Mouse (Mus musculus) Patski (cell line): Measurements from ENCODE around the gene Upp2. TPM values are rescaled to one million over a fixed set of nuclear protein-coding genes. Genes with fewer than 3 reads are reported as not detected.

Experiments
- ATAC-seq: fragments of 100-300 bp; one replicate; pipeline ENCODE4 v1.8.0; 2021
- CTCF ChIA-PET: fragments of 350-600 bp; sonication (Branson Sonifier 250); formaldehyde crosslinking; loops from one replicate; lab custom pipeline; 2022; ENCODE audit warnings: inconsistent platforms; lab: Charles Lee
- POLR2A ChIA-PET: fragments of 350-600 bp; sonication (Branson Sonifier 250); formaldehyde crosslinking; loops from one replicate; lab custom pipeline; 2022; ENCODE audit warnings: antibody characterized with exemption, inconsistent platforms; lab: Charles Lee
- DNase-seq: peaks from one replicate; pipeline ENCODE4 v3.0.0-alpha.2; 2011; ENCODE audit warnings: low read depth, low spot score
- H3K27me3 ChIP-seq: fragments of 371-371 bp; one replicate; pipeline ENCODE4 v1.5.1; 2021
- CTCF ChIP-seq: fragments of 100-300 bp; IDR thresholded peaks from one replicate; pipeline ENCODE4 v1.5.1; 2021
- in situ Hi-C: fragments of 300-500 bp; cut with MboI; formaldehyde crosslinking; loops from 3 replicates; pipeline ENCODE4 v1.11.1; 2018; ENCODE audit warnings: low pct_unique_long_range_greater_than_20kb, mixed read lengths
- polyA plus RNA-seq: library from polyadenylated mRNA; unstranded; gene quantifications from one replicate; pipeline ENCODE4 v1.2.3, GENCODE M21; 2021

Gene Upp2
- polyA plus RNA-seq = 3.6 TPM

- no peaks in the 10 kb centered on the region for H3K27me3 ChIP-seq
- ChIA-PET POLR2A (interaction anchor here (0.6 to 1.4 kb wide), 4 partner anchors 14 to 59 kb away, joined by 3 to 6 read pairs (median 4); no protein-coding TSS in a partner anchor), CTCF (interaction anchor here (0.7 to 1.6 kb wide), 5 partner anchors 21 to 89 kb away, joined by 3 to 6 read pairs (median 3); no protein-coding TSS in a partner anchor)
- DNase-seq (no peak), ATAC-seq (peak; percentile 93)
- in situ Hi-C loops = loop anchor here (5.0 kb wide), 3 partner anchors 60 to 95 kb away; no protein-coding TSS in a partner anchor
- peak; percentile 77 for TF ChIP-seq CTCF
These were observed at the start of gene Upp2, which contains the start of gene Acvr1 for GRCm38 (mm10) chr2:58567066-58567810. TSS of gene Upp2 (plus strand) at chr2:58567298. TSS of gene Acvr1 (minus strand) at chr2:58567157.

- CTCF ChIA-PET = interaction anchor here (1.4 kb wide), 1 partner anchor 44 kb away, joined by 3 read pairs; no protein-coding TSS in a partner anchor
- POLR2A ChIA-PET = no interaction called here
- TF ChIP-seq CTCF = no peak
- DNase-seq (no peak), ATAC-seq (no peak)
- no peaks in the 10 kb centered on the region for H3K27me3 ChIP-seq
- in situ Hi-C loops = no loop called here
These were observed 48.6 kb upstream of the Upp2 start for GRCm38 (mm10) chr2:58518517-58518916.

DNA sequence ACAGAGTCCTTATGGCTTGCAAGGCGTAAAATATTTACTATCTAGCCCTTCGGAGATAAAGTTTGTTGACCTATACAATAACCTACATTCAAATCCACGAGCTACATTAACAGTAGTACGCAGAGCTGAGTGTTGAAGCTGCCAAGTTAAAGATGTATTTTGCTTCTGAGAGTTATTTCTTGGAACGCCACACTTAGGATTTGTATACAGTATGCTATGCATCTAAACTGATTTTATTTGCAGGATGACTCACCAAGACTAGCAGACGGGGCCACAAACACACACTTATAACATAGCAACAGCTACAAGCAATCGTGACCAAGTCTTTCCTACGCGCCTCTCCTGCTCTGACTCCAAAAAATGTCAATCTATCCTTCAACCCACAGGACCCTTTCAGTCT lies 46.4 kb upstream of the Upp2 start:
- DNase-seq = no peak
- no peak for TF ChIP-seq CTCF
- ChIA-PET CTCF (no interaction called here), POLR2A (no interaction called here)
- no peaks in the 10 kb centered on the region for H3K27me3 ChIP-seq
- in situ Hi-C loops = no loop called here
- no peak for ATAC-seq

DNA sequence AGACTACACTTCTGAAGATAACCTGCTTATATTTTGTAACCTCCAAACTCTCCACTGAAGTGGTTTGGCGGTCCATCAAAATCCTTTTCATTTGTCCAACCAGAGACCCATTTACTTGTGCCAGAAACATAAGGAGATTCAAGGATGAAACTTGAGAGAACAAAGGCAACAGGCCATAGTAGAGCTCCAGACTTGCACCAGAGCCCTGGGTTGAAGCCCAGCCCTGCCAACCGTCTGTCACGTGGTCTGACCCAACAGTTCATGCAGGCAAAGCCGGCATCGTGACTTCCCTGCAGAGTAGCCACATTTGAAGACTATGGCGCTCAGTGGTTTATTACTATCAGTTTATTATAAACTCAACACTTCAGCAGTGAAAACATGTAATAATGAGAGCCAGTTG lies 45.5 kb upstream of the Upp2 start:
- DNase-seq (no peak), ATAC-seq (no peak)
- no peaks in the 10 kb centered on the region for H3K27me3 ChIP-seq
- ChIA-PET CTCF (interaction anchor here (0.8 to 1.1 kb wide), 2 partner anchors 8 to 17 kb away, joined by 3 read pairs; no protein-coding TSS in a partner anchor), POLR2A (no interaction called here)
- in situ Hi-C loops = no loop called here
- no peak for TF ChIP-seq CTCF

DNA sequence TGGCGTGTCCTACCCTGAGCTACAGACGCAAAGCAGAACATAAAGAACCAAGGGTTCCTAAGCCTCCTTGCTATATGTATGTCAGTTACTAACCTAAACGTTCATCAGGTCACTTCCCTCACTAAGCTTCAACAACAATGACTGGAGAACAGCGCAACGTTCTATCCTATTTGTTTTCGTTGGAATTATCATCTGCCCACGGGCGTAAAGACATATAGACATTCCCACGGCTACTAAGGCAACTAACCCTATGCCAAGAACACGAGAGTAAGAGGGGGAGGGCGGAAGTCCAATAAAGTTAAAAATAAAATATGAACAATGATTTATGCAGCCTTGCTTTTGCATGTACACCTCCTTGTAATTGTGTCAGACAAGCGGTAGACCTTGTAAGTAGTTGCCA lies 44.0 kb upstream of the Upp2 start:
- POLR2A ChIA-PET = interaction anchor here (0.5 to 0.6 kb wide), 2 partner anchors 29 to 50 kb away, joined by 3 to 6 read pairs; no protein-coding TSS in a partner anchor
- no peaks in the 10 kb centered on the region for H3K27me3 ChIP-seq
- ATAC-seq (no peak), DNase-seq (no peak)
- TF ChIP-seq CTCF = no peak
- CTCF ChIA-PET = interaction anchor here (1.2 to 3.0 kb wide), 4 partner anchors 11 to 144 kb away, joined by 3 to 10 read pairs (median 4); no protein-coding TSS in a partner anchor
- in situ Hi-C loops = no loop called here

- ChIA-PET CTCF (interaction anchor here (1.5 to 3.0 kb wide), 3 partner anchors 12 to 144 kb away, joined by 3 to 10 read pairs (median 6); no protein-coding TSS in a partner anchor), POLR2A (interaction anchor here (0.5 to 0.7 kb wide), 4 partner anchors 16 to 50 kb away, joined by 3 to 6 read pairs (median 4); no protein-coding TSS in a partner anchor)
- in situ Hi-C loops = no loop called here
- no peaks in the 10 kb centered on the region for H3K27me3 ChIP-seq
- DNase-seq (no peak), ATAC-seq (peak; percentile 79)
- TF ChIP-seq CTCF = no peak
These were observed 43.2 kb upstream of the Upp2 start for GRCm38 (mm10) chr2:58523894-58524293.

- CTCF ChIA-PET = interaction anchor here (1.5 to 3.0 kb wide), 2 partner anchors 13 to 143 kb away, joined by 3 to 10 read pairs; no protein-coding TSS in a partner anchor
- in situ Hi-C loops = no loop called here
- POLR2A ChIA-PET = interaction anchor here (0.6 to 0.7 kb wide), 4 partner anchors 15 to 1269 kb away, joined by 3 to 5 read pairs (median 4); no protein-coding TSS in a partner anchor
- ATAC-seq (no peak), DNase-seq (no peak)
- no peak for TF ChIP-seq CTCF
- H3K27me3 ChIP-seq = no peaks in the 10 kb centered on the region
These were observed 42.7 kb upstream of the Upp2 start for GRCm38 (mm10) chr2:58524356-58524755.

DNA sequence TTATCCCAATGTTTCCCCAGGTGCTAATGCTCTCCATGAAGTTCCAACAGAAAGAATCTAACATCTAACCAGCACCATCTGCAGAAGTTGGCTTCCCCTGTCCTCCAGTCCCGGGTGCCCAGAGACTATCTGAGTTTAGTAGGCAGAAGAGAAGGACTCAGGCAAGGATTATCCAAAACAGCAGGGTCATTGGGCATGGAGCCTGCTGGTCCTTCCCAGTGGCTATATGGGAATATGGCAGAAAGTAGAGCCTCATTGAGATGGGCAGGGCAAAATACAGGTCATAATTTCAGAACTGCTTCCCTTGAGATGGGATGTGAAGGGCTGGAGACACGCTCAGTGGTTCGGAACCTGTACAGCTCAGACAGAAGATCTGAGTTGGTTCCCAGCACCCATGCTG lies 39.3 kb upstream of the Upp2 start:
- ATAC-seq (peak; percentile 20), DNase-seq (no peak)
- H3K27me3 ChIP-seq = no peaks in the 10 kb centered on the region
- in situ Hi-C loops = no loop called here
- TF ChIP-seq CTCF = no peak
- POLR2A ChIA-PET = no interaction called here
- CTCF ChIA-PET = no interaction called here

DNA sequence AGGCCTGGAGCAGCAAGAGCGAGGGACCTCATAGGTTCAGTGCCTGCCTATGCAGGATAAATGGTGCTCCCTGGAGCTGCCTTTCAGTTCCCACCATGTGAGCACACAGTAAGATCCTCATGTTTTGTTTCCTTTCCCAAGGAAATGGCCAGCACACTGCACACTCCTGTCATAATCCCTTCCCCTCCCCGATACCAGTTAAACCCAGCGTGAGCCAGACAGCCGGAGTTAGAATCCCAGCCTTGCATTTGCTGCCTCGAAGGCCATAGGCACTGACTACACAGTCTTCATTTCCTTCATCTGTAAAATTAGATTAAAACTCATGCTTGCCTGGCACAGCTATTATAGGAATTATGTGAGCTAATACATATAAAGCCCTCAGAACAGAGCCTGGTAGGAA lies 37.7 kb upstream of the Upp2 start:
- in situ Hi-C loops = no loop called here
- ATAC-seq = no peak
- TF ChIP-seq CTCF = no peak
- CTCF ChIA-PET = interaction anchor here (0.7 kb wide), 1 partner anchor 169 kb away, joined by 3 read pairs; no protein-coding TSS in a partner anchor
- POLR2A ChIA-PET = no interaction called here
- H3K27me3 ChIP-seq = no peaks in the 10 kb centered on the region
- DNase-seq = no peak

- no peak for TF ChIP-seq CTCF
- ATAC-seq (no peak), DNase-seq (no peak)
- in situ Hi-C loops = no loop called here
- ChIA-PET POLR2A (no interaction called here), CTCF (interaction anchor here (0.7 kb wide), 1 partner anchor 169 kb away, joined by 3 read pairs; no protein-coding TSS in a partner anchor)
- no peaks in the 10 kb centered on the region for H3K27me3 ChIP-seq
These were observed 37.1 kb upstream of the Upp2 start for GRCm38 (mm10) chr2:58529860-58530440.
